Mouse (Mus musculus) intestine, embryonic 16.5 days (tissue): Measurements from ENCODE around the gene Filip1l. TPM values are rescaled to one million over a fixed set of nuclear protein-coding genes. Genes with fewer than 3 reads are reported as not detected.

ENCODE experiments used
- ATAC-seq: fragments of 200-750 bp; cut with Nextera tagmentation; 2 replicates; pipeline ENCODE4 v1.8.0; 2017; ENCODE audit warnings: moderate TSS enrichment, moderate library complexity
- H3K27ac ChIP-seq: fragments of 300-500 bp; sonication (generic); 2 replicates; pipeline ENCODE4 v1.5.1; 2014; ENCODE audit warnings: mild to moderate bottlenecking, low read length
- H3K27me3 ChIP-seq: fragments of 300-500 bp; sonication (generic); replicated peaks from 2 replicates; pipeline ENCODE4 v1.6.1; 2014; ENCODE audit warnings: low read length, control low read depth, mixed read lengths; ENCODE audit not compliant: control insufficient read depth, insufficient read depth
- H3K36me3 ChIP-seq: fragments of 300-500 bp; sonication (generic); 2 replicates; pipeline ENCODE4 v1.6.1; 2014; ENCODE audit warnings: low read length, control low read depth; ENCODE audit not compliant: control insufficient read depth, insufficient read depth
- H3K4me1 ChIP-seq: fragments of 300-500 bp; sonication (generic); 2 replicates; pipeline ENCODE4 v1.6.1; 2014; ENCODE audit warnings: low read length, control low read depth, mixed read lengths; ENCODE audit not compliant: control insufficient read depth, insufficient read depth
- H3K4me2 ChIP-seq: fragments of 300-500 bp; sonication (generic); 2 replicates; pipeline ENCODE4 v1.6.1; 2014; ENCODE audit warnings: low read depth, low read length, control low read depth
- H3K4me3 ChIP-seq: fragments of 300-500 bp; sonication (generic); 2 replicates; pipeline ENCODE4 v1.5.1; 2014; ENCODE audit warnings: mild to moderate bottlenecking, low read length
- H3K9ac ChIP-seq: fragments of 300-500 bp; sonication (generic); 2 replicates; pipeline ENCODE4 v1.6.1; 2014; ENCODE audit warnings: low read depth, low read length
- H3K9me3 ChIP-seq: fragments of 300-500 bp; sonication (generic); 2 replicates; pipeline ENCODE4 v1.6.1; 2016; ENCODE audit warnings: low read length, control low read depth; ENCODE audit not compliant: control insufficient read depth
- WGBS: fragments of 180-500 bp; shearing (Covaris S2); extraction: QIAGEN DNeasy Blood & Tissue Kit; methylation state at CpG from one replicate; pipeline ENCODE4 v1.1.7; 2014; 5-methylcytosine and 5-hydroxymethylcytosine counted together
- polyA plus RNA-seq: library from polyadenylated mRNA; unstranded; fragments of >200 nt; fragmentation: Nextera tagmentation; extraction: Ambion mirVana; gene quantifications from 2 replicates; pipeline ENCODE4 v1.2.1, GENCODE M21; 2015

The Filip1l gene
- polyA plus RNA-seq, 1 experiment from 2014 or later, result 30.4 TPM

DNA sequence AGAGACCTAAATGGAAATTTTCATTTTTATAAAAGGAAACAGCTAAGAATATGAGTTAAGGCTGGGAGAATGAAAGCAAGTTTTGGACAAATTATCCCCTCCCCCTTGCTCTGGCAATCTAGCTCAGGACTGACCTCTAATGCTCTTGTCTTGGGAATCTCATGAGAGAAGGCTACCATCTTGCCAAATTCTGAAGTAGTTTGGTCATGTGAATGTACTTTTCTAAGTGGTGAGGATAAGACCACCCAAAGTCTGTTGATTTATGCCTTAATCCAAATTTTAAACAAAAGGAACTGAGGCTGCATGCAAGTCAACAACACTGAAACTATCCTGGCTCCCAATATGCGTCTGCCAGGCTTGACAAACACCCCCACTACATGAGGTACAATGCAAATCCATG lies 155.5 kb downstream of the Filip1l start:
- no peaks in the 10 kb centered on the region for H3K9me3 ChIP-seq
- no peaks in the 10 kb centered on the region for H3K36me3 ChIP-seq
- no peak overlapping the region for H3K9ac ChIP-seq
- no peak overlapping the region for H3K4me2 ChIP-seq
- 0 out of 2 replicates have a peak, but pooled peaks cover 5% of the 10 kb centered on the region for H3K4me1 ChIP-seq
- H3K27ac ChIP-seq, result no peak overlapping the region
- 53% methylated on average over 1 of the region's 1 CpGs for WGBS
- no peak overlapping the region for H3K4me3 ChIP-seq
- peak; percentile 65 for ATAC-seq
- H3K27me3 ChIP-seq, result no peaks in the 10 kb centered on the region

DNA sequence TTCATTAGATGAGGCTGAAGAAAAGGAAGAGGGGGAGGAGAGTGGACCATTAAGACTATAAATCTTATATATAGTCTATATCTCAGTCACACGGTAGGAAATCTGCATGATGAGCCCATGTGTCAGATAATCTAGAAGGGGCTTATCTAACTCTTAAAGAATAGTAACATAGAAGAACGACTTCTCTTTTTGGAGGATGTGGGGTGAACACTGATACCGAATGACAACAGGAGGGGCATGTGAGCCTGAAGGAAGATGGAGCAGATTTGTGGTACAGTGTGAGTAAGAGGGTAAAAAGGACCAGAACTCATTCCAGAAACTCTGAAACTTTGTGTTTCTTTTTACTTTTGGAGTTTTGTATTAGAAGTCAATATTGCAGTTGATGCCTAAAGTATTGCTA lies 156.2 kb downstream of the Filip1l start:
- H3K4me3 ChIP-seq, result no peak overlapping the region
- no peaks in the 10 kb centered on the region for H3K9me3 ChIP-seq
- H3K27me3 ChIP-seq, result no peaks in the 10 kb centered on the region
- no peak overlapping the region for H3K4me2 ChIP-seq
- 80% methylated on average over 3 of the region's 3 CpGs for WGBS
- no peak overlapping the region for H3K27ac ChIP-seq
- ATAC-seq, result no peak
- 0 out of 2 replicates have a peak, but pooled peaks cover 5% of the 10 kb centered on the region for H3K4me1 ChIP-seq
- H3K36me3 ChIP-seq, result no peaks in the 10 kb centered on the region
- H3K9ac ChIP-seq, result no peak overlapping the region

DNA sequence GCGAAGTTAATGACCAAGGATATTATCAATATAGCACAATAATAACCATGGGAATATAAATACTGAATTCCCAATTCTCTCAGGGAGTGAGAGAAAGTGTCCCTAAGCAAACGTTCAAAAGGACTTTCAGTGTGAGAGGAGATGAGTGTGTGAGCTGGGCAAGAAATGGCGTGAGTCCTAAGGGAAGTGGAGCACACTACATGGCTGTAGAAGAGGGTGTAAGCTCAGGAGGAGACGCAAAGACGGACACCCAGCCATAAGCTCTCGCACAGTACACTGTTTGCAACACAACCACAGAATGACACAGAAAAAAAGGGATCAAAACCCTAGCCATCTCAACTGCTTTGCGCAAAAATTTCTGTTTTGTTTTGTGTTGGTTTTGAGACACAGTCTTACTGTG lies 160.7 kb downstream of the Filip1l start:
- H3K9me3 ChIP-seq, result no peaks in the 10 kb centered on the region
- no peak overlapping the region for H3K27ac ChIP-seq
- H3K4me1 ChIP-seq, result 0 out of 2 replicates have a peak, but pooled peaks cover 3% of the 10 kb centered on the region
- no peak overlapping the region for H3K4me2 ChIP-seq
- 90% methylated on average over 7 of the region's 7 CpGs for WGBS
- no peaks in the 10 kb centered on the region for H3K27me3 ChIP-seq
- no peak for ATAC-seq
- no peak overlapping the region for H3K9ac ChIP-seq
- no peaks in the 10 kb centered on the region for H3K36me3 ChIP-seq
- H3K4me3 ChIP-seq, result no peak overlapping the region

DNA sequence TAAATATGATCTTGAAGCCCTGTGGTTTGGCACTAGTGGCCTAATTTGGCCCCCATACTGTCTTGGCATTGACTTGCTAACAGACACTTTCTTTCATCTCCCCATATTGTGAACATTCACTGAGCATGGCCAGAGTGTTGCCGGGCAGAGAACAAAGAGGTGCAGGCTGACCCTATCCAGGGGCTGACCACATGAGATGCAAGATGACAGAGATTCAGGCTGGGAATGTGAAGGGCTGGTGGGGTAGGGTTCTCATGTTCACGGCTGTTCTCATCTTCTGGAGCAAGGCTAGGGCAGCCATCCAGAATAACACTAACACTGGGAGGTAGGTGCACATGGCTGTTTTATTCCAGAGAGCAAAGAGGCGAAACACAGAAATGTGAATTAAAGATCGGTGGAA lies 161.5 kb downstream of the Filip1l start:
- H3K4me3 ChIP-seq, result no peak overlapping the region
- no peak for ATAC-seq
- H3K4me1 ChIP-seq, result 0 out of 2 replicates have a peak, but pooled peaks cover 3% of the 10 kb centered on the region
- 78% methylated on average over 4 of the region's 4 CpGs for WGBS
- no peaks in the 10 kb centered on the region for H3K9me3 ChIP-seq
- no peak overlapping the region for H3K4me2 ChIP-seq
- no peak overlapping the region for H3K9ac ChIP-seq
- H3K27ac ChIP-seq, result no peak overlapping the region
- no peaks in the 10 kb centered on the region for H3K36me3 ChIP-seq
- H3K27me3 ChIP-seq, result no peaks in the 10 kb centered on the region

- Histone ChIP-seq H3K4me1 (0 out of 2 replicates have a peak, but pooled peaks cover 3% of the 10 kb centered on the region), H3K27ac (no peak overlapping the region), H3K9me3 (no peaks in the 10 kb centered on the region), H3K4me2 (no peak overlapping the region), H3K9ac (no peak overlapping the region), H3K27me3 (no peaks in the 10 kb centered on the region), H3K4me3 (no peak overlapping the region), H3K36me3 (no peaks in the 10 kb centered on the region)
- ATAC-seq, result no peak
- 66% methylated on average over 10 of the region's 10 CpGs for WGBS
These were observed 162.7 kb downstream of the Filip1l start for GRCm38 (mm10) chr16:57515636-57516035.

DNA sequence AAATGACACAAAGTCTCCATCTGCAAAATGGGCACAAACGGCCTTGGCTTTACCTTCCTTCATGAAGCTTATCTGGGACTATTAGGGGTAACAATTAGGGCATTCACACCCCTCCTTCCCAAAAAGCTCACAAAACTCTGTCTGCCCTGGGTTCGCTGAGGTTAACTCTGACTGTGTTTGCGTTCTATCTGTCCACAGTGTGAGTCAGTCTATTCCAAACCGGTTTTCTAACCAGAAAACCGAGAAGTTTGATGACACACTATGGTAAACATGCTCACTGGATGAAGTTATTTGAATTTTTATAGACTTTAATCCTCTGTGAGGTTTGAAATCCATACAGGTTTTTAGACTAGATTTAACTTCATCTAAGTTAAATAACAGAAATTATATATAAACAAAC lies 172.2 kb downstream of the Filip1l start:
- Histone ChIP-seq H3K36me3 (no peaks in the 10 kb centered on the region), H3K9ac (no peak overlapping the region), H3K4me1 (0 out of 2 replicates have a peak, but pooled peaks cover 3% of the 10 kb centered on the region), H3K9me3 (no peaks in the 10 kb centered on the region), H3K27ac (no peak overlapping the region), H3K27me3 (no peaks in the 10 kb centered on the region), H3K4me2 (no peak overlapping the region), H3K4me3 (no peak overlapping the region)
- ATAC-seq, result no peak
- WGBS, result 63% methylated on average over 5 of the region's 5 CpGs

GRCm38 (mm10) chr16:57525476-57525875 lies 172.6 kb downstream of the Filip1l start:
- Histone ChIP-seq H3K27me3 (no peaks in the 10 kb centered on the region), H3K4me2 (no peak overlapping the region), H3K9me3 (no peaks in the 10 kb centered on the region), H3K36me3 (no peaks in the 10 kb centered on the region), H3K9ac (no peak overlapping the region), H3K4me3 (no peak overlapping the region), H3K4me1 (0 out of 2 replicates have a peak, but pooled peaks cover 3% of the 10 kb centered on the region), H3K27ac (no peak overlapping the region)
- WGBS, result 65% methylated on average over 4 of the region's 4 CpGs
- no peak for ATAC-seq

DNA sequence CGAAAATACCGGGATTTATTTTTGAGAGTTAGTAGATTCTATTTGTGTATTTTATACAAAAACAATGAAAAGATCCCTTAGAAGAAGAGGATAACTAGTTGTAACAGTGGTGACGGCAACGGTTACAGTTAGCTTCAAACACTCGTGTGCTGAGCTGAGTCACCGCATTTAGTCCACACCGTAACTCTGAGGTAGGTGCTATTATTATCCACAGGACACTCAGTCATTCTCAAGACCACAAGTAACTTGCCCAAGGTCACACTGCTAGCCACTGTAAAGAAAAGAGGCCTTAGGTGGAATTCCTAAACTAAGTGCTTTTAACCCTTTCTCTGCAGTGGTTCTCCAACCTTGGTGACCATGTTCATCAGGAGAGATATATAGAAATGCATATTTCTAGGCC lies 174.0 kb downstream of the Filip1l start:
- WGBS, result 79% methylated on average over 7 of the region's 7 CpGs
- Histone ChIP-seq H3K4me2 (no peak overlapping the region), H3K4me1 (0 out of 2 replicates have a peak, but pooled peaks cover 4% of the 10 kb centered on the region), H3K27me3 (no peaks in the 10 kb centered on the region), H3K9ac (no peak overlapping the region), H3K4me3 (no peak overlapping the region), H3K27ac (no peak overlapping the region), H3K9me3 (no peaks in the 10 kb centered on the region), H3K36me3 (no peaks in the 10 kb centered on the region)
- no peak for ATAC-seq

DNA sequence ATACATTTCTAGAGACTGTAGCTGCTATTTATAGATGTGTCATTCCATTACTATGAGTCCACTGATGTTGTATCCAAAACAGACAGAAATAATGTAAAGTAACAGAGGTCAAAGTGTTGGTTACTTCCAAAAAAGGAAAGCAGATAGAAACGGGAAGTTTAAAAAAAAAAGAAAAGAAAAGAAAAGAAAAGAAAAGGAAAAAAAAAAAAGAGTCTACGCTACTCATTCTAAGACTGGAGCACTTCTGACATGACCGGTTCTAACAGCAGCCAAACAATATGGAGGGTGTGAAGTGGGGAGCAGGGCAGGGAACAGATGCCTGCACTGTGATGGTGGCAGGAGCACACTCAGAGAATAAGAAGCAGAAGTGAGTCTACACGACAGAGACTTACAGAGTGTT lies 175.6 kb downstream of the Filip1l start:
- no peak for ATAC-seq
- Histone ChIP-seq H3K27me3 (no peaks in the 10 kb centered on the region), H3K27ac (no peak overlapping the region), H3K36me3 (no peaks in the 10 kb centered on the region), H3K4me1 (0 out of 2 replicates have a peak, but pooled peaks cover 10% of the 10 kb centered on the region), H3K9ac (no peak overlapping the region; the same call in 1 of the 2 replicates), H3K4me2 (no peak overlapping the region), H3K4me3 (no peak overlapping the region), H3K9me3 (no peaks in the 10 kb centered on the region)
- WGBS, result 53% methylated on average over 4 of the region's 4 CpGs

DNA sequence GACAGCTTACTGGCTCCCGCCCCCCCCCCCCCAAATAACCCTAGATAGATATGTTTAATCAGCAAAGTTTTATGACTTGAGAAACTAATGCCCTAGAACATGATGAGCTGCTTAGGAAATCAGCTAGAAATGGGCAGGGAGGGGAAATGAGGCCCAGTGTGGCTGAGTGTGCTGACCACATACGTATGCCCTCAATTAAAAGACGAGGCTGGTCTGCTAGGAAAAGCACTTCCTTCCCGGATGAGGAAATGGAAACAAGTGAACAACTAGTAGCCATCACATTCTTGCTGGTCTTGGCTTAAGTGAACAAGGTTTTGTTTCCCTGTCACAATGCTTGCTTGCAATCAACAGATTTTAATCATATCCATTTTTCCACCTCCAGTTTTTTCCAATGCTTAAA lies 177.7 kb downstream of the Filip1l start:
- H3K9me3 ChIP-seq, result no peaks in the 10 kb centered on the region
- no peak overlapping the region for H3K27ac ChIP-seq
- 62% methylated on average over 4 of the region's 4 CpGs for WGBS
- H3K4me1 ChIP-seq, result 0 out of 2 replicates have a peak, but pooled peaks cover 10% of the 10 kb centered on the region
- H3K27me3 ChIP-seq, result no peaks in the 10 kb centered on the region
- no peak overlapping the region for H3K4me2 ChIP-seq
- H3K4me3 ChIP-seq, result no peak overlapping the region
- H3K9ac ChIP-seq, result no peak overlapping the region
- peak; percentile 37; the same call in 1 of the 2 replicates for ATAC-seq
- no peaks in the 10 kb centered on the region for H3K36me3 ChIP-seq
